Mouse (Mus musculus): Measurements from ENCODE around the gene Olfr95.
"Not testable (repeated sequence)": the region's sequence is repeated elsewhere in the genome, so short reads cannot be mapped to it uniquely, and the experiment has no call there.

Olfr95 gene

GRCm38 (mm10) chr17:37213018-37213417 lies at the start of gene Olfr95:
Gene Olfr95, minus strand, starts transcription at chr17:37213118.
- no peak for DNase-seq

DNA sequence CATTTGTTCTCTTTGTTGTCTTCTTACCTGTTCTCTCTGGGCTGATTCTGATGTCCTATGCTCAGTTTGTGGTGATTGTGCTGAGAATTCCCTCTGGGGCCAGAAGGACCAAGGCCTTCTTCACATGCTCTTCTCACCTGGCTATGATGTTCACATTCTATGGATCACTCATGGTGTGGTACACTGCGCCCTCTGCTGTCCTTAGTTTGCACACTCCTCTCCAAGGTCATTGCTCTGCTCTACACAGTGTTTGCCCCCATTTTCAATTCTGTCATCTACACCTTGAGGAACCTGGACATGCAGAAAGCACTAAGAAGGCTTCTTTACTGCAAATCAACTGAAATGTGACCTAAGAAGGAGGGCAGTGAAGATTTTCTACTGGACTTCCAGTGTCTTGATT lies 37.6 kb upstream of the Olfr95 start:
- DNase-seq: peak; percentile 14

GRCm38 (mm10) chr17:37249460-37249859 lies 36.5 kb upstream of the Olfr95 start:
- DNase-seq: no peak

DNA sequence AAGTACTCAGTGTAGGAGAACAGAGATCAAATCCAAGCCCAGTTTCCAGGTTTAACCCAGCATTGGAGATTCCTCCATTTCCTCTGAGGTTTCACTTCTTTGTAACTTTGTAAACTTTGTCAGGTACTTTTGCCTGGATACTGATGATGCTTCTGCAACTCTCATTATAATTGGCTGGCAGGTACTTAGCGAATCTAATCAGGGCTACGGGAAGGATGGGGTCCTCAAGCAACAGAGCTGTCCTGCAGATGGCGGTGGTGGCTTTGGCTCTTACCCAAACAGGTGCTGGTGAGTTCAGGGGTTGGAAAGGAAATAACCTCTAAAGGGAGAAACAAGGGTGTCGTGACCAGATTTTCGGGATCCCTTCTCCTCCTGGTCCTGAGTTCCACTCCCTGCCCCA lies 33.8 kb upstream of the Olfr95 start:
- DNase-seq: peak; percentile 69

- DNase-seq: no peak
Observed at GRCm38 (mm10) chr17:37242198-37242597, 29.3 kb upstream of the Olfr95 start.

- not testable (repeated sequence) for DNase-seq
Observed at GRCm38 (mm10) chr17:37237230-37237629, 24.3 kb upstream of the Olfr95 start, which contains the start of gene Olfr97. Gene Olfr97, minus strand, starts transcription at chr17:37237330.

DNA sequence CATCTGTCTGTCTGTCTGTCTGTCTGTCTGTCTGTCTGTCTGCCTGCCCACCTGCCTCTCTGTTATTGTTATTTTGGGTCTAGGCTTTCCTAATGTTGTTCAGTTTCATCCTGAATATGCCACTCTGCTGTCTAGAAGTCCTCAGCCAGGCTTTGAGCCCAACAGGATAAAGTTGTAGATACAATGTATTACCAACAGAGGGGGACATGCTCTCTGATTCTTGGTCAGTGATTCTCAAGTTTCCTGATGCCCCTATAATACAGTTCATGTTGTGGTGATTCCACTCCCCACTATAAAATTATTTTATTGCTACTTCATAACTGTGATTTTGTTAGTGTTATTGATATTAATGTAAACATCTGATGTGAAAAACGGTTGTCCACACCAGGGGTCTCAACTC lies 9.0 kb upstream of the Olfr95 start:
- DNase-seq: no peak

DNA sequence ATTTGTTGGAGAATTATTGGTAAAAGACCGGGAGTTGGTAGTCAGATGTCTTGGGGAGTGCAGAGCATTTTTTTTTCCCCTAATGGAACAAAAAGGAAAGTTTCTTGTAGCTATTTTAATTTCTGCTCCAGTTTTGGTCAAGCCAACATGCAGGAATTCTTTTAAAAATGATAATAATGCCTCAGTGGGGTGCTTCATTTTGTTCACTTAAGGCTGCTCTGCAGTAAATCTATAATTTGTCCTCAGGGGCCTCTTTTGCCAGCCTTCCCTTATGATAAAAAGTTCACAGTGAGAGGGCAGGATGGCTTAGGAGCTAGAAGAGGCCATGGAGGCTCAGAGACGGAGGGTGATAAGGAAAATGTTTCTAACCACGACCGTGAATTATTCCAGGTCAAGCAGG lies 6.9 kb upstream of the Olfr95 start, which contains the start of gene Olfr96:
Olfr96 (plus strand) TSS at position 301 of the 400 bp plus-strand sequence.
- no peak for DNase-seq

DNA sequence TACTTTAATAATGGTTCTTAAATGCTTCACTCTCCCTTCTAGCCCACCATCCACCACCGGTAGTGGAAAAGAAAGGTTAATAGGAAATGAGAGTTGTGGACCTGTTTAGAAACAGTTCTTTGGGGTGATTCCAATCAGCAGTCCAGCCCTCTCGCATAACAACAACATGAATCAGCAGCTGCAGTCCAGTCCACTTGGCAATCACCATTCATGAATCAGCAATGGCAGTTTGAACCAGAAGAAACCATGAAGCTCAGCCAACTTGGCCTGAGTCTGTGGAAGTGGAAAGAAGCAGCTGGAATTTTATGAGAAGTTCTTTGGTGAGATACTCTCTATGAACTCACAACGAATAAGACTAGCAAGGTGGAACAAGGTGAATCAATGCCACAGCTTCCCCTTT lies 5.6 kb upstream of the Olfr95 start:
- DNase-seq: peak; percentile 24

- DNase-seq: no peak
Observed at GRCm38 (mm10) chr17:37210884-37211768, 1.8 kb downstream of the Olfr95 start.

GRCm38 (mm10) chr17:37203917-37204236 lies 9.0 kb downstream of the Olfr95 start:
- DNase-seq: no peak

GRCm38 (mm10) chr17:37203206-37203916 lies 9.6 kb downstream of the Olfr95 start:
- peak; percentile 86 for DNase-seq

GRCm38 (mm10) chr17:37200894-37201293 lies 12.0 kb downstream of the Olfr95 start, which contains the start of gene Olfr94:
Gene Olfr94, minus strand, starts transcription at chr17:37200994.
- DNase-seq: no peak

DNA sequence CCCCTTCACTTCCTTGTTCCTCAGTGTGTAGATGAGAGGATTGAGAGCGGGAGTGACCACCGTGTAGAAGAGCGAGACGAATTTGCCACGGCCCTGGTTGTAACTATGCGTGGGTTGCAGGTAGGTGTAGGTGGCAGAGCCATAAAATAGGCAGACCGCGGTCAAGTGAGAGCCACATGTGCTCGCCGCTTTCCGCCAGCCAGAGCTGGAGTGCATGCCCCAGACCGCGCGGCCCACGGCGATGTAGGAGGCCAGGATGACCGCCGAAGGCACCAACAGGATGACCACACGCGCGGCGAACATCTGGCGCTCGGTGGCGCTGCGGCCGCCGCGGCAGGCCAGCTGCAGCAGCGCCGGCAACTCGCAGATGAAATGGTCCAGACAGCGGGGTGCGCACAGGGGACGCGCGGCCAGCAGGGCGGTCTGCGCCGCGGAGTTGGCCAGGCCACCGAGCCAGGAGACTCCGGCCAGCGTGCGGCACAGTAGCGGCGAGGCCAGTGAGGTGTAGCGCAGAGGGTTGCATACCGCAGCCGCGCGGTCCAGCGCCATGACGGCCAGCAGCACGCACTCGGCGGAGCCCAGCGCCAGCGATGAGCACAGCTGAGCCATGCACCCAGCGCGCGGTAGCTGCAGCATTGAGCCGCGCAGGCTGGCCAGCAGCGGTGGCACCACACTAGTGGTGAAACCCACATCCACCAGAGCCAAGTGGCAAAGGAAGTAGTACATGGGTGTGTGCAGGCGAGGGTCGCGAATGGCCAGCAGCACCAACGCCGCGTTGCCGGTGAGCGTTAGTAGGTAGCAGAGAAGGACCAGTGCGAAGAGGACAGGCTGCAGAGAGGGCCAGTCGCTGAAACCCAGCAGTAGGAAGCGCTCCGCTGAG lies 15.8 kb downstream of the Olfr95 start:
- DNase-seq: no peak

DNA sequence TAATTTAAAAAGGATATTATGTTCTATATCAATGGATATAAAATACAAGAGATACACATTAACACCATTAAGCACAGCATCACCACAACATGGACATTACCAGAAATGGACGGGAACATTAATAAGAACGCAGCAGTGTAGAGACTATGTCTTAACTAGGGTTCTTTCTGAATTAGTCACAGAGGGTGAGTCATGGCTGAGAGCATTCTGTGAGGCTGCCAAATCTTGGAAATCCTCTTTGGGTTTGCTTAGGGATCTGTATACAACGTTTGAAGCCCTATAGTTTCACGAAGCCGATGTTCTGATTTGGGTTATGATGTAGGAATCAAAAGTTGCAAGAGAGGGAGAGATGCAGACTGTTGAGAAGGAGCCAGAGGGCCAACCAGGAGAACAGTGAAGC lies 18.1 kb downstream of the Olfr95 start:
- no peak for DNase-seq

DNA sequence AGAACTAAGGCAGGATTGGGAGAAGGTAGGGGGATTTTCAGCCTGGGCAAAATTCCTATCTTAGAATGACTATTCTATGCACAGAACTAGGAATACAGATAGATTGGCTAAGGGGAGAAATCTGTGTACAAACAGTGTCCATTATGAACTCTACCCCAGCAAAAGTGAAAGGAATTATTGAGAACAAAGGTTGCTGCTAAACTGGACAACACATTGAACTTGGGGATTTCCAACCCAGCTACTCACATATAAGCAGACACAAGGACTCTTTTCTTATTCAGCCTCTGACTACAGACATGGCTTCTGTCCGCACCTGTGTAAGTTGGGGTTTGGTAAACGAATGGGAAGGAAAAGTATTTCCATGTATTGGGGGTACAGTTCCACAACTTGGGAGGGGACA lies 19.3 kb downstream of the Olfr95 start, which contains the start of gene Ubd:
Ubd (plus strand) TSS at position 237 of the 400 bp plus-strand sequence.
- DNase-seq: no peak

DNA sequence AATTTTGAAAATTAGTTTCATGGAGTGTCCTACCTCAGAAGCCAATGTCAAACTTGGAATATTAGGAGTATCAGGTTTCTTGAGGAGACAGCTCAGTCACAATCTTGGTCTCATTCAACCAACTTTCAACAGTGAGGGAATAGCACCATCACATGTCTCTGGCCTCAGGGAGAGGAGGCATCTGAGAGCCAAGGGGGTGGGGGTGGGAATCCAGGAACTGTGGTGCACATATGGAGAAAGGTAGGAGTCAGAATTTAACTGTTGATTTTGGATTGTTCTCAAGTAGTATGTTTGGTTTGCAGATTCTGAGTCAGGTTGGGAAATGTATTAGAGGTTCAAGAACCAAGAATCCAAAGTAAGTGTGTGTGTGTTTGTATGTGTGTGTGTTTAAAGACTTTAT lies 19.9 kb downstream of the Olfr95 start:
- DNase-seq: no peak

- peak; percentile 88 for DNase-seq
Observed at GRCm38 (mm10) chr17:37190711-37191110, 22.2 kb downstream of the Olfr95 start.

GRCm38 (mm10) chr17:37185474-37185873 lies 27.4 kb downstream of the Olfr95 start:
- DNase-seq: peak; percentile 5

GRCm38 (mm10) chr17:37161394-37161793 lies 51.5 kb downstream of the Olfr95 start, which contains the start of gene Olfr93:
Gene Olfr93, minus strand, starts transcription at chr17:37161494.
- no peak for DNase-seq
